Mouse (Mus musculus) kidney, adult 2 months (tissue): ENCODE measurements at regions not wholly inside any gene's neighbourhood (a gene's known extent, or its start where the extent isn't known, plus 50 kb on each side); places are given as distances from the start of the nearest gene placed in this dataset.

Experiments used
- DNase-seq: peaks from one replicate; pipeline ENCODE4 v3.0.0; 2021
- H3K27ac ChIP-seq: fragments of 200-500 bp; 2 replicates; pipeline ENCODE4 v1.5.1; 2012; ENCODE audit warnings: low read depth, low read length, control low read depth, inconsistent platforms; ENCODE audit not compliant: insufficient read depth
- H3K27me3 ChIP-seq: fragments of 200-500 bp; replicated peaks from 2 replicates; pipeline ENCODE4 v1.6.1; 2012; ENCODE audit warnings: mild to moderate bottlenecking, moderate library complexity, low read length, inconsistent platforms; ENCODE audit not compliant: control insufficient read depth, insufficient read depth
- H3K36me3 ChIP-seq: fragments of 200-500 bp; 2 replicates; pipeline ENCODE4 v1.6.1; 2012; ENCODE audit warnings: mild to moderate bottlenecking, moderate library complexity, low read length, inconsistent platforms; ENCODE audit not compliant: control insufficient read depth, insufficient read depth
- H3K4me1 ChIP-seq: fragments of 200-500 bp; 2 replicates; pipeline ENCODE4 v1.6.1; 2011; ENCODE audit warnings: low read length; ENCODE audit not compliant: control insufficient read depth, insufficient read depth
- H3K4me3 ChIP-seq: fragments of 200-500 bp; 2 replicates; pipeline ENCODE4 v1.5.1; 2011; ENCODE audit warnings: mild to moderate bottlenecking, low read depth, low read length, control low read depth; ENCODE audit not compliant: insufficient read depth
- CTCF ChIP-seq: fragments of 200-500 bp; conservative IDR thresholded peaks from 2 replicates; pipeline ENCODE4 v1.5.1; 2011; ENCODE audit warnings: low read depth, mild to moderate bottlenecking, control low read depth, low read length, moderate library complexity, mixed read lengths; ENCODE audit not compliant: insufficient read depth, insufficient read length
- POLR2A ChIP-seq: fragments of 200-500 bp; IDR thresholded peaks from one replicate; pipeline ENCODE4 v1.6.1; 2011; ENCODE audit warnings: low read depth, low read length, control low read depth
- WGBS: fragments of 180-500 bp; shearing (Covaris S2); methylation state at CpG from one replicate; pipeline ENCODE4 v1.1.7; 2018; 5-methylcytosine and 5-hydroxymethylcytosine counted together

GRCm38 (mm10) chr1:34760547-34760946, 82.3 kb downstream of the Fam168b start:
- DNase-seq = no peak
- no peaks in the 10 kb centered on the region for H3K36me3 ChIP-seq
- no peak overlapping the region for H3K27ac ChIP-seq
- 65% methylated on average over 4 of the region's 4 CpGs for WGBS
- TF ChIP-seq CTCF (no peak), POLR2A (no peak)
- no peaks in the 10 kb centered on the region for H3K27me3 ChIP-seq
- no peaks in the 10 kb centered on the region for H3K4me1 ChIP-seq
- H3K4me3 ChIP-seq = no peak overlapping the region

- DNase-seq = no peak
- TF ChIP-seq CTCF (no peak), POLR2A (no peak)
- no peaks in the 10 kb centered on the region for H3K27me3 ChIP-seq
- no peaks in the 10 kb centered on the region for H3K36me3 ChIP-seq
- H3K4me3 ChIP-seq = no peak overlapping the region
- no peak overlapping the region for H3K27ac ChIP-seq
- H3K4me1 ChIP-seq = no peaks in the 10 kb centered on the region
These were observed 81.4 kb downstream of the Fam168b start for GRCm38 (mm10) chr1:34761436-34761835.

- TF ChIP-seq POLR2A = no peak
- TF ChIP-seq CTCF = no peak
- Histone ChIP-seq H3K4me1 (no peaks in the 10 kb centered on the region), H3K27ac (no peak overlapping the region), H3K36me3 (no peaks in the 10 kb centered on the region), H3K4me3 (no peak overlapping the region), H3K27me3 (no peaks in the 10 kb centered on the region)
- 86% methylated on average over 5 of the region's 5 CpGs for WGBS
- DNase-seq = no peak
These were observed 81.0 kb downstream of the Fam168b start for GRCm38 (mm10) chr1:34761870-34762269.
